Mouse (Mus musculus) right cerebral cortex, adult 2 months (tissue): ENCODE results near the gene Elf4.

Experiments used
- DNase-seq, 2 experiments: peaks; one replicate each; pipeline ENCODE4 v3.0.0; 2021 to 2022; ENCODE audit warnings: low spot score in 2 of 2

Elf4 gene

GRCm38 (mm10) chrX:48462754-48463507, at the start of gene Elf4:
Gene Elf4 (minus strand): TSS chrX:48463132.
- DNase-seq: peak; percentile 40 to 47

GRCm38 (mm10) chrX:48493763-48494162, 30.8 kb upstream of the Elf4 start:
- DNase-seq: no peak

DNA sequence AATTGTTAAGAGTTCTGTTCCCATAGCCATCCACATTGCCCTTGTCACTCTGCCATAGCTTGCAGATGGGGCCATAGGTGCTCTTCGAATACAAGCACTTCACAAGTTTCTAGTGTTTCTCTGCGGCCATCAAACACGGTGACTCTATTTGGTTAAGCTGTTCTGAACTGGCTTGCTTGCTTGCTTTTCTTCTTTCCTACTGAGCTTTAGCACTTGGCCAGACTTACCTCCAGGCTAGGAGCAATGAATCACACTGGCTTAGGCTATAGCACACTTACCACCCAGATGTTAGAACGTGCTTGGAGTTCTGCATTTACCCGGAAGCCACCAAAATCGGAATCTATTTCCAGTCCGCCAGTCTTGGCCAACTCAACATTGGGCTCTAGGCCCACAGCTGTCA, 18.8 kb upstream of the Elf4 start:
- DNase-seq: no peak

DNA sequence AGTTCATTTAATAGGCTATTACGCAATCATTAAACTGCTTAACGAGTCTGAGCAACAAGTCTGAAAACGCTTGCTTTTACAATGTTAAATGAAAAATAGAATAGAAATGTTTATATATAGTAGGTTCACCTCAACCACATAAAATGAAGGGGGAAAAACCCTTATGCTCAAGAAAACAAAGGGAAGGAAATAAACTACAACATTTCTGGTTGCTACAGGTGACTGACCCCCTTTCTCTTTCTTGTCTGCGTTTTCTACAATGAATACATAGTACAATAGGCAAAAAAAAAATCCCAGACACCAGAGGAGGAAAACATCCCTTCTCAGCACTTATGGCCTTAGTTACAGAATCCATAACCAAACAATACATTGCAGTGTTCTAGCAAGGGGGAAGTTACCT, 18.2 kb upstream of the Elf4 start:
- DNase-seq: no peak

DNA sequence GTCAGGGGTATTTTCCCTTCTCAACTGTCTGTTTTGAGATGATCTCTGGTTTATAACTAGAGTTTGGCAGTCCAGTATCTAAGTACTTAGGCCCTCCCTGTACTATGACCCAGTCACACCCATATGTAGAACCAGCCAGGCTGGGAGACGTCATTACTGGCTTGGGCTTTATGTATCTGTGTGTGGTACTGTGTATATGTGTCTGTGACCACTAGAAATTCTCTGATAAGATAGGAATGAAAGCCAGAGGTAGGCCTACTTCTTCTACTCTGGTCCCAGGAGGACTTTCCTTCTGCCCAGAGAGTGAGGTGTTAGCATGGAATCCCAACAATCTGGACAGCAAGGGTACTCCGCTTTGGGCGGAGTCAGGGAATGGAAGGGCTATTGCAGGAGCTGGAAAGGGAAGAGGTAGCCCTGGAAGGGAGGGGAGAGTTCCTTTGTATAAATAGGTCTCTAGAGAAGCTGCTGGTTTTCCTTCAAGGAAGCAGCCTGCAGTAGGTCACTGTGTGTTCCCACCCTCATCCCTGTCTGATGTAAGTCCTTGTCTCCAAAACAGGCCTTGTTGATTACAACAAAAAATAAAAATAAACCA, 4.5 kb upstream of the Elf4 start:
- DNase-seq: no peak

GRCm38 (mm10) chrX:48466174-48466573, 3.2 kb upstream of the Elf4 start:
- no peak for DNase-seq

DNA sequence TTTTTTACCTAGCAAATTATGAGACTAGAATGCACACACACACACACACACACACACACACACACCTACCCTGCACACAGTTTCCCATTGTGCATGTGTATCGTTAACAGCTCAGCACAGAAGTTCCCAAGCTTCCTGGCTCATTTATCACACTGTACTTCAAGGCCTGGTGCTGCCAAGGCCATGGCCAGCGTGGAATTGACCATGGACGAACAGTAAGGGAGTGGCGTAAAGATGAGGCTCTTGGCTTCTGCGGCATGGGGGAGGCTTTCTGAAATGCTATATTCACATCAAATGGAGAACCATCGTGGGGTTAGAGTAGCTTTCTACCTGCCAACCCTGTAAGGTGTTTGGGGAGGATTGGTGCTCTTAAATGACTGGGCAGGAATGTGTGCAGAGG, 1.5 kb upstream of the Elf4 start:
- no peak for DNase-seq

DNA sequence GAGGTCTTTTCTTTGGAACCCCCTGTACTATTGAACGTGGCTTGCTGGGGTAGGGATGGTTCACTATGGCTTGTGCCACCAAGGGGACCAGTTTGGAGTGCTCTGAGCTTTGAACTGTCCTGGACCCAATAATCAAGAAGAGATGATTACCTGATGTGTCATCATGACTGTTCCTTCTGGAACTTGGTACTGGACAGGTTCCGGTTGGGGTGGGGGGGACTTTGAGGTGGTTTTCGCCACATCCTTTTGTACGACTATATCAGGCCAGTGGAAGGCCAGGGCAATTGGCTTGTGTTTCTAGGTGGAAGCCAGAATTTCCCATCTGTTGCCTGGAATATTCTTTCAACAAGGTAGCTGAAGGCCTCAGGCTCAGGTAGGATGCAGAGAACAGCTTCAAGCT, 704 bp upstream of the Elf4 start:
- DNase-seq: no peak

GRCm38 (mm10) chrX:48462297-48462696, 635 bp downstream of the Elf4 start:
- no peak for DNase-seq

GRCm38 (mm10) chrX:48461006-48461405, 1.9 kb downstream of the Elf4 start:
- DNase-seq: no peak

GRCm38 (mm10) chrX:48460496-48460895, 2.4 kb downstream of the Elf4 start:
- DNase-seq: no peak

- DNase-seq: no peak
Observed at GRCm38 (mm10) chrX:48456956-48457355, 6.0 kb downstream of the Elf4 start.

DNA sequence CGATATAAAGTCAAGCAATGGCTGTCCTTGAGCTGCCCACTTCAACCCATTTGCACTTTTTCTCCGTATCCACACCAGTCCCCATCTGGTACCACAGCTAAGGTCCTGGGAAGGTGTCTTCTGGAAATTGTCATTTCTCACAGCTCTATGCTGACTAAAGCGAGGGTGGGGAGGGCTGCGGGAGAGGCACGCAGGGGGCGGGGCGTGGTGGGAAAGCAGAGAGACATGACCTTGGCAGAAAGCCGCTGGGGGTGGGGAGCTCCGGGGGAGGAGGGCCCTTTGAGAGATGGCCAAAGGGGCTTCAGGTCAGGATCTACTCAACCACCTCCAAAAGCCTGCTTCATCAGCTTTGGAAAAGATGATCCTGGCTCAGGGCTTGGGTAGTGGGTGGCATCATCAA, 7.9 kb downstream of the Elf4 start:
- DNase-seq: no peak

- DNase-seq: no peak
Observed at GRCm38 (mm10) chrX:48454495-48454878, 8.4 kb downstream of the Elf4 start.

- DNase-seq: peak in 1 of 2 experiments; percentile 24
Observed at GRCm38 (mm10) chrX:48453736-48454494, 9.0 kb downstream of the Elf4 start.

DNA sequence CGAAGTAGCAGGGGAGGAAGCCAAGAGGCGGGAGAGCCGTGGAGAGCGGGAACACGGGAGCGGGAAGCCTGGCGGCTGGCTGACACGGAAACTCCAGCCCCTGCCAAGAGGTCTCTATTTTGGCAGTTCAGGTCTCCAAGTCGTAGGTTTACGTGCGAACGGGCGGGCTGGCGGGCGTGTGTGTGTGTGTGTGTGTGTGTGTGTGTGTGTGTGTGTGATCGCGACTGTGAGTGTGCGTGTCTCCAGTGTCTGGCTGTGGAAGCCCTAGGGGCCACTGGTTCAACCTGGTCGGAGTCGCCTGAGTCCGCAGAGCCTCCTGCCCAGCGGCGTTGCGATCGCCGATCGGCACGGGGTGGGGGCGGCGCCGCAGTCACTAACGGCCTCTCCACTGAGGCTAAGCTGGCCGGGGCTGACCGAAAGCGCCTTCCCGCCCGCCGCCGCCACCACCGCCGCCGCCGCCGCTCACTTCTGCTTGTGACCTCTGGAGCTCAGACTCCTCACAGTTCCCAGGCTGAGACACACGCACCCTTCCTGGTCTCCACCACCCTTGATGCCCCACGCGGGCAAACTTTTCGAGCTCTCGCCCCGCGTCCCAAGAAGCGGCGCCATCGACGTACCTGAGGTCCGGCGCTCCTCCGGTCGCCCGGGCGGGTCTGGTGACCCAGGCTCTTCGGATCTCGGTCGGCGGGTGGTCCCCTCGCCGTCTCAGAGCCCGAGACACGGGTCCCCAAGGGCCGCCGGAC, 9.8 kb downstream of the Elf4 start:
- no peak for DNase-seq

DNA sequence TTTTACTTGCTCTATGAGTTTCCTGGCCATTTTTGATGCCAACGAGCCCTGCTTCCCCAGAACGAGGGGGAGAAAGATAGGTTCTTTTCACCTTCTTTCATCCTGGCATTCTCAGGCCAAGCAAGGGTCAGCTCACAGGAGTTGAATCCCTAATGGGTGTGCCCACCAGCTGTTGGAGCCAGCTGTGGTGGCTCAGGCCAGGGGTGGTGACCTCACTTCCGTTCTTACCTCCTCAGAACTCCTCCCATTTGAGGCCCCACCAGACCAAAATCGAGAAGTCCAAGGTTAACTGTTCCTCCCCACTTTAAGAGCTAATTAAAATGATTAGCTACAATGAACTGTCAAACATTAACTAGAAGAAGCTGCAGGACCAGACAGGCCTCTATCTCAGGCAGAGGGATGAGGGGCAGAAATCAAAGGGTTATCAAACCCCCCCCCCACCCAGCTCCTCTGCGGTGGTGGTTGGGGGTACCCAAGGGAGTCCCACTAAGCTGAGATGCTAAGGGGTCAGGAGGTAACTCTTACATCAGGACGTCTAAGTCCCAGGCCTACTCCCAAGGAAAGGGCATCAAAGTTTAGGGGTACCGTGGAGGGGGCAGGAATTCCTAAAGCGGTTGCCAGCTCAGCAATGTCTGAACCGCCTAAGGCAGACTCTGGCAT, 10.6 kb downstream of the Elf4 start:
- DNase-seq: no peak

DNA sequence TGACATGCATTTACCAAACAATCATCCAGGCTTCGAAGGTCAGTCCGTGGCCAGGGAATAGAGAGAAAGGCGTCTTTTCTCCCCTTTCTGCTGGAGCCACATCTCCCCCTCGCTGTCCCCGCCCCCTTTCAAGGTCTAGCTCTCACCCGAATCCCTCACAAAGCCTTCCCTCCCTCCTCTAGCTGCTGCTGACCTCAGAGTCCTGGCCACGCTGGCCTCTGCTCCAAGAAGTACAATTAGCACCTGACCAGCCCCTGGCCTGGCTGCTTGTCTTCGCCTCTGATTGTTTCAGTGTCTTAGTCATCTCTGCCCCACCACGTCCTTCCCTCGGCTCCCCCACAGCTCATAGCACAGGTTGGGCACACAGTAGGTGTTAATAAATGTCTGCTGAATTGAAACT, 13.3 kb downstream of the Elf4 start:
- no peak for DNase-seq

DNA sequence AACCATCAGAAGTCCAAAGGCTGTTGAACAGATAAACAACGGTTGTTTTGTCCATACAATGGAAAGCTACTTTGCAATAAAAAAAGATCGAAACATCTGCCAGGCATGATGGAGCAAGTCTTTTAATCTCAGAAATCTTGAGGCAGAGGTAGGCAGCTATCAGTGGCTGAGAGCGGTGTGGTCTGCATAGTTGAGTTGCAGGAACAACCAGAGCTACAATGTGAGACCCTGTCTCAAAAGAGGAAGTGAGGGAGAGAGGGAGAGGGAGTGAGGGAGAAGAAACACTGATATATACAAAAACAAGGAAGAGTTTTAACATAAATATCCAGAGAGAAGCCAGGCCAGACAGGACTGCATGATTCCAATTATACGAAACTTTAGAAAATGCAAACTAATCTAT, 18.3 kb downstream of the Elf4 start:
- no peak for DNase-seq

- DNase-seq: no peak
Observed at GRCm38 (mm10) chrX:48441954-48442353, 21.0 kb downstream of the Elf4 start.

- DNase-seq: no peak
Observed at GRCm38 (mm10) chrX:48441548-48441947, 21.4 kb downstream of the Elf4 start.

GRCm38 (mm10) chrX:48439036-48439435, 23.9 kb downstream of the Elf4 start:
- DNase-seq: no peak
